8 mouse cellular contexts compared by ENCODE assay signal in the genomic region with DNA sequence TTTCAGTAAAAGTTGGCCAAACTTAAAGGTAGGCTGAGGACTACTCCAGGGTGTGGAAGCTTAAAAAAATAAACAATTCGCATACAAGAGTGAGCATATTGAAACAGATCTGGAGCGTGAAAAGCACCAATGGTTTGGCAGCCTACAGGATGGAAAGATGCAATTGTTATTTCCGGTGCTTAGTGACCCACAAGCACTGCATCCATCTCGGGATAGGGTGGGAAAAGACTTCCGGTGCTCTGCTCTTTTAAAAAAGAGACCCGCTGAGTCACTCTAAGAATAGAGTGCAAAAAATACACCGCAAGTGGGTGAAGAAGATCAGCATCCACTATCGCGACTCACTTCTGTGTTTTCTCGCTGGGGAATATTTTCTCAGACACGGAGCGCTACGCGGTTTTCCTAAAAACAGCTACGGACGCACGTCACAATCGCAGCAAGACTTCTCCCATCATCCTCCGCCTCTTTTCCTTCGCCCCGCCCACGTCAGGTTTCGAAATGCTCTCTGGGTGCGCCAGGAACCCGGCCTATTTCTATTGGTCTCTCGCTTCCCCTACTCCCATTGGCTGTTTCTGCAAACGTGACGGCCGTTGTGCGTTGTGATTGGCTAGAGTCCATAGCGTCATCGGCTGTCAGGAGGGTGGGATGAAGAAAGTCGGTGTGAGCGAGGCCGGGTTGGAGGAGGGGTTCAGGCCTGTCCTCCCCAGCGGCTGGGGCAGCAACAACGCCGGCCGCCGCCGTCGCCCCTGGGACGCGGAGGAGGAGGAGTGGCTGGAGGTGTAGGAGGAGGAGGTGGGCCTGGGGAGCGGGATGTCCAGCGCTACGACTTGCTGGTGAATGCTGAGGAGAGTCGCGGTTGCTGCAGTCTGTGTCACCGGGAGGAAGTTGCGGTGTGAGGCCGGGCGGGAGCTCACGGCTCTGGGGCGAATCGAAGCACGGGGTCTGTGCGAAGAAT. TPM values are rescaled to one million over a fixed set of nuclear protein-coding genes. Genes with fewer than 3 reads are reported as not detected.
DNase-seq lines count a peak whose midpoint lies in the region; ATAC-seq lines count a peak whose summit lies in the region.

A gene (plus strand): TSS at position 657 of the 952 bp plus-strand sequence.

- no peaks in the 10 kb centered on the region for H3K36me3 ChIP-seq in hindbrain, embryonic 16.5 days (ENCODE audit: control insufficient read depth, insufficient read depth, low read length)
- no peaks in the 10 kb centered on the region for H3K36me3 ChIP-seq in macrophage (ENCODE audit: inconsistent target)

- peak; percentile 97 for DNase-seq in WW6 (ENCODE audit: low read depth, low spot score)
- DNase-seq in cerebellum, postnatal 4 days (ENCODE audit: low spot score in 2 of 2): peak; percentile 90 to 97
- peak; percentile 100 for DNase-seq in gastrocnemius, adult 18-20 months (ENCODE audit: low spot score)
- DNase-seq in left cerebral cortex, adult 18-20 months (ENCODE audit: low spot score in 2 of 2): peak; percentile 98 to 99
- DNase-seq in right cerebral cortex, adult 18-20 months: peak; percentile 99
- peak; percentile 94 for DNase-seq in urinary bladder, postnatal 10 days (ENCODE audit: low spot score)

- H3K27ac ChIP-seq in hindbrain, embryonic 16.5 days (ENCODE audit: low read depth, low read length): peak within 1 kb of the TSS; percentile 93
- H3K27ac ChIP-seq in macrophage: peak within 1 kb of the TSS; percentile 81

- H3K79me2 ChIP-seq in macrophage (ENCODE audit: inconsistent target): peaks cover 46% of the 10 kb centered on the region

- H3K9ac ChIP-seq in hindbrain, embryonic 16.5 days (ENCODE audit: low read depth, low read length): peak within 1 kb of the TSS; percentile 89

- H3K4me3 ChIP-seq in hindbrain, embryonic 16.5 days (ENCODE audit: low read length): peak within 1 kb of the TSS; percentile 91
- peak within 1 kb of the TSS; percentile 98 for H3K4me3 ChIP-seq in macrophage (ENCODE audit: inconsistent target)

- H3K9me3 ChIP-seq in hindbrain, embryonic 16.5 days (ENCODE audit: control insufficient read depth, low read length): no peaks in the 10 kb centered on the region

- H3K27me3 ChIP-seq in hindbrain, embryonic 16.5 days (replicated peaks; ENCODE audit: control insufficient read depth, insufficient read depth, low read length): no peaks in the 10 kb centered on the region

- peak within 1 kb of the TSS; percentile 89 for H3K4me2 ChIP-seq in hindbrain, embryonic 16.5 days (ENCODE audit: low read length)

- peak; percentile 99 for ATAC-seq in hindbrain, embryonic 16.5 days

- WGBS in hindbrain, embryonic 16.5 days: under 1% methylated on average over 58 of the region's 58 CpGs
- under 1% methylated on average over 58 of the region's 58 CpGs for WGBS in macrophage (ENCODE audit: missing documents)

- peaks cover 16% of the 10 kb centered on the region for H3K4me1 ChIP-seq in hindbrain, embryonic 16.5 days (ENCODE audit: control insufficient read depth, insufficient read depth, low read depth, low read length)

RNA-seq across cellular contexts. Expression of the gene that starts here (rescaled TPM):
- 100 to 1,000 TPM; 150 to 152 TPM for total RNA-seq in gastrocnemius, adult 18-20 months (2021)
- polyA plus RNA-seq in hindbrain, embryonic 16.5 days (2015; fragmentation: Nextera tagmentation; extraction: Ambion mirVana): 69.8 and 69.9 TPM in 2 replicates
- 100 to 1,000 TPM; 126 to 140 TPM for total RNA-seq in left cerebral cortex, adult 18-20 months (2021)
- 100 to 1,000 TPM; 179 to 386 (median 297) TPM for total RNA-seq in macrophage (2018; cell fraction: chromatin; rRNA removed)
- 10 to 100 TPM; 58.9 to 88.2 (median 70.6) TPM for total RNA-seq in macrophage (2018; cell fraction: cytosol; rRNA removed)
- total RNA-seq in macrophage (2018; cell fraction: nucleus; rRNA removed): 100 to 1,000 TPM; 103 to 240 (median 158) TPM
- polyA plus RNA-seq in macrophage (2018): 63.9 to 251 TPM (median 84.8 TPM) in 3 replicates

Comparison
In these comparisons a context has a peak if more than half of its experiments do, and no peak if none do; other contexts are left out.
1. Peak in every context shown above with its lines: DNase-seq, ATAC-seq, H3K4me3 ChIP-seq and H3K27ac ChIP-seq.